ENCODE assay signal across 8 mouse cellular contexts in the genomic region with DNA sequence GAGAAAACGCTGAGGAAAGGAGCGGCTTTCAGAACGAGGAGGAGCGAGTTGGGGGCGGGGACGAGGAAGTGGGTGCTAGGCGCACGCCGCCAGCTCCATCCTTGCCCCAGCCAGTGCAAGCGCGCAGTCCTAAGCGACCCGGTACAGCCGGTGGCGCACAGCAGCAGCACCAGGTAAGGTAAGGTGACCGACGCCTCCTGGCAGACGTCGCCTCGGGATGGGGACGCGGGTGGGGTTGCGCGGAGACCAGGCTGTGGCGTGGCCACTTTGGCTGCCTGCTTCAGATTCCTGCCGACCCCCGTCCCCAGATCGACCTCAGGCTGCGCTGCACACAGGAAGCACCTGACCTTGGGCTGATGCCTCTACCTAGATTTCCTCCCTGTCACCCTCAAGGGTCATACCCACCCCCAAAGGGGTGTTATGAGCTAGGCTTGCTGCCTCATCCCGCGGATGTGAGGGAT. TPM values are rescaled to one million over a fixed set of nuclear protein-coding genes. Genes with fewer than 3 reads are reported as not detected.
DNase-seq lines count a peak whose midpoint lies in the region; ATAC-seq lines count a peak whose summit lies in the region.

Gene Hrh2, plus strand, starts transcription at position 109 of the 461 bp plus-strand sequence.

- no peak within 1 kb of the TSS for H3K27ac ChIP-seq in neural tube, embryonic 11.5 days (ENCODE audit: low read depth, low read length)
- H3K27ac ChIP-seq in hindbrain, embryonic 15.5 days (replicated peaks), result no peak within 1 kb of the TSS
- no peak within 1 kb of the TSS for H3K27ac ChIP-seq in midbrain, embryonic 11.5 days (ENCODE audit: low read depth, low read length)

- H3K36me3 ChIP-seq in neural tube, embryonic 11.5 days (ENCODE audit: control insufficient read depth, insufficient read depth, low read length), result no peaks in the 10 kb centered on the region
- no peaks in the 10 kb centered on the region for H3K36me3 ChIP-seq in hindbrain, embryonic 15.5 days
- no peaks in the 10 kb centered on the region for H3K36me3 ChIP-seq in midbrain, embryonic 11.5 days (ENCODE audit: control insufficient read depth, insufficient read depth, low read length)

- H3K4me3 ChIP-seq in neural tube, embryonic 11.5 days (ENCODE audit: low read depth, low read length), result peak within 1 kb of the TSS; percentile 22
- H3K4me3 ChIP-seq in hindbrain, embryonic 15.5 days, result peak within 1 kb of the TSS; percentile 56
- H3K4me3 ChIP-seq in midbrain, embryonic 11.5 days (ENCODE audit: low read depth, low read length), result peak within 1 kb of the TSS; percentile 31

- peaks cover 11% of the 10 kb centered on the region for H3K27me3 ChIP-seq in neural tube, embryonic 11.5 days (ENCODE audit: control insufficient read depth, insufficient read depth, low read length)
- peaks cover 11% of the 10 kb centered on the region; the same call in 1 of the 2 replicates for H3K27me3 ChIP-seq in hindbrain, embryonic 15.5 days
- peaks cover 12% of the 10 kb centered on the region for H3K27me3 ChIP-seq in midbrain, embryonic 11.5 days (ENCODE audit: control insufficient read depth, insufficient read depth, low read length)

- WGBS in neural tube, embryonic 11.5 days, result 2% methylated on average over 23 of the region's 31 CpGs
- WGBS in hindbrain, embryonic 15.5 days, result under 1% methylated on average over 31 of the region's 31 CpGs
- 3% methylated on average over 25 of the region's 31 CpGs for WGBS in midbrain, embryonic 11.5 days

- H3K9ac ChIP-seq in neural tube, embryonic 11.5 days (ENCODE audit: low read length), result no peak within 1 kb of the TSS
- peak within 1 kb of the TSS; percentile 55 for H3K9ac ChIP-seq in hindbrain, embryonic 15.5 days
- H3K9ac ChIP-seq in midbrain, embryonic 11.5 days (ENCODE audit: low read length), result peak within 1 kb of the TSS; percentile 27; the same call in 1 of the 2 replicates

- no peaks in the 10 kb centered on the region for H3K9me3 ChIP-seq in neural tube, embryonic 11.5 days (ENCODE audit: control insufficient read depth, low read length)
- H3K9me3 ChIP-seq in hindbrain, embryonic 15.5 days, result no peaks in the 10 kb centered on the region
- no peaks in the 10 kb centered on the region for H3K9me3 ChIP-seq in midbrain, embryonic 11.5 days (ENCODE audit: control insufficient read depth, low read length)

- peak; percentile 23 to 52 for DNase-seq in cerebellum, postnatal 25 days
- no peak for DNase-seq in neural tube, embryonic 11.5 days (ENCODE audit: low spot score)
- no peak for DNase-seq in neural tube, embryonic 10.5 days (ENCODE audit: extremely low spot score, low spot score)
- peak; percentile 82 for DNase-seq in midbrain, embryonic 11.5 days (ENCODE audit: low spot score, missing footprints)
- DNase-seq in thymus, postnatal 14 days, result peak; percentile 54
- DNase-seq in MN1 (ENCODE audit: low spot score), result no peak

- H3K4me2 ChIP-seq in neural tube, embryonic 11.5 days (ENCODE audit: low read depth), result peak within 1 kb of the TSS; percentile 48
- H3K4me2 ChIP-seq in hindbrain, embryonic 15.5 days, result peak within 1 kb of the TSS; percentile 95
- H3K4me2 ChIP-seq in midbrain, embryonic 11.5 days, result peak within 1 kb of the TSS; percentile 57

- no peak for ATAC-seq in cerebellum, adult (ENCODE audit: insufficient number of reproducible peaks, low FRiP score, low TSS enrichment)
- ATAC-seq in neural tube, embryonic 11.5 days (ENCODE audit: insufficient read depth, low FRiP score, low TSS enrichment), result no peak
- peak; percentile 75 for ATAC-seq in hindbrain, embryonic 15.5 days (ENCODE audit: low FRiP score, low read depth)
- no peak for ATAC-seq in midbrain, embryonic 11.5 days (ENCODE audit: low FRiP score)

- no peaks in the 10 kb centered on the region for H3K4me1 ChIP-seq in neural tube, embryonic 11.5 days (ENCODE audit: control insufficient read depth, insufficient read depth, low read length)
- no peaks in the 10 kb centered on the region; the same call in 1 of the 2 replicates for H3K4me1 ChIP-seq in hindbrain, embryonic 15.5 days (replicated peaks)
- peaks cover 5% of the 10 kb centered on the region for H3K4me1 ChIP-seq in midbrain, embryonic 11.5 days (ENCODE audit: control insufficient read depth, insufficient read depth, low read length)

RNA-seq across cellular contexts. Expression of gene Hrh2, which starts in this region (rescaled TPM):
- not detected in 2 replicates for polyA plus RNA-seq in neural tube, embryonic 11.5 days (2014; fragmentation: Nextera tagmentation; extraction: Ambion mirVana)
- polyA plus RNA-seq in hindbrain, embryonic 15.5 days (2015; fragmentation: Nextera tagmentation; extraction: Ambion mirVana), result 0.65 and 0.96 TPM in 2 replicates
- 0.07 TPM in 1 of 2 replicates, not detected in the other for polyA plus RNA-seq in midbrain, embryonic 11.5 days (2014; fragmentation: Nextera tagmentation; extraction: Ambion mirVana)

Comparison
In these comparisons a context has a peak if more than half of its experiments do, and no peak if none do; other contexts are left out.
1. Peak in ATAC-seq, H3K4me3 ChIP-seq, H3K9ac ChIP-seq and H3K4me2 ChIP-seq in hindbrain, embryonic 15.5 days; RNA of the gene not detected or under 1 TPM.
2. Peak in DNase-seq, H3K4me3 ChIP-seq, H3K9ac ChIP-seq and H3K4me2 ChIP-seq in midbrain, embryonic 11.5 days; RNA of the gene not detected or under 1 TPM.
3. DNase-seq: peak in cerebellum, postnatal 25 days (2 of 2) and thymus, postnatal 14 days (single experiment); none in neural tube, embryonic 11.5 days (single experiment), neural tube, embryonic 10.5 days (single experiment) and MN1 (single experiment).
4. Peak in every context shown above with its lines, with median percentiles within 50 percentile points of each other: H3K4me2 ChIP-seq and H3K4me3 ChIP-seq.